Mouse (Mus musculus): ENCODE results near the gene Hoxa2. TPM values are rescaled to one million over a fixed set of nuclear protein-coding genes. Genes with fewer than 3 reads are reported as not detected.

The Hoxa2 gene
- total and polyA plus RNA-seq, 3 experiments, result not detected

GRCm38 (mm10) chr6:52186500-52186899 lies 21.9 kb upstream of the Hoxa2 start:
- Histone ChIP-seq H3K9me3 (replicated peaks; ENCODE audit: insufficient read depth, low read length) (no peaks in the 10 kb centered on the region), H3K27ac (ENCODE audit: control insufficient read depth, low read depth, low read length) (no peak overlapping the region), H3K79me2 (ENCODE audit: control insufficient read depth, insufficient read depth, low read length, poor library complexity) (no peaks in the 10 kb centered on the region), H3K36me3 (ENCODE audit: control insufficient read depth in 1 of 2, insufficient read depth in 2 of 2, low read length in 2 of 2) (no peaks in the 10 kb centered on the region), H3K27me3 (ENCODE audit: control insufficient read depth in 1 of 2, insufficient read depth in 2 of 2, low read length in 2 of 2) (no peaks in the 10 kb centered on the region), H3K4me1 (ENCODE audit: control insufficient read depth in 1 of 2, insufficient read depth in 2 of 2, low read length in 2 of 2) (no peaks in the 10 kb centered on the region), H3K9ac (ENCODE audit: control insufficient read depth, low read depth, low read length, poor library complexity, severe bottlenecking) (no peak overlapping the region), H3K4me3 (ENCODE audit: control insufficient read depth in 1 of 2, insufficient read depth in 1 of 2, low read depth in 2 of 2, low read length in 2 of 2) (no peak overlapping the region)
- no peak for DNase-seq (ENCODE audit: low read depth, low spot score)
- TF ChIP-seq CTCF (IDR thresholded peaks at IDR 0.05 in 2 of 3, conservative IDR thresholded peaks at IDR 0.05 in 1 of 3; ENCODE audit: control insufficient read depth in 1 of 3, insufficient read depth in 1 of 3, low read depth in 2 of 3, low read length in 3 of 3, poor library complexity in 1 of 3, severe bottlenecking in 1 of 3) (no peak), USF2 (IDR thresholded peaks at IDR 0.05; ENCODE audit: borderline replicate concordance in 1 of 2, insufficient read depth in 1 of 2, low read depth in 1 of 2, low read length in 2 of 2) (no peak), TAL1 (IDR thresholded peaks at IDR 0.05; ENCODE audit: low read length) (no peak), E2F4 (IDR thresholded peaks at IDR 0.05; ENCODE audit: borderline replicate concordance, low read depth, low read length) (no peak), MYC (IDR thresholded peaks at IDR 0.05; ENCODE audit: low read depth, low read length) (no peak), ETS1 (IDR thresholded peaks at IDR 0.05; ENCODE audit: low read depth, low read length) (no peak), RAD21 (IDR thresholded peaks at IDR 0.05; ENCODE audit: low read depth, low read length) (no peak)

GRCm38 (mm10) chr6:52185834-52186233 lies 21.2 kb upstream of the Hoxa2 start:
- H3K9ac ChIP-seq (ENCODE audit: control insufficient read depth, low read depth, low read length, poor library complexity, severe bottlenecking), result no peak overlapping the region
- H3K4me1 ChIP-seq (ENCODE audit: control insufficient read depth in 1 of 2, insufficient read depth in 2 of 2, low read length in 2 of 2), result no peaks in the 10 kb centered on the region
- H3K27ac ChIP-seq (ENCODE audit: control insufficient read depth, low read depth, low read length), result no peak overlapping the region
- H3K9me3 ChIP-seq (replicated peaks; ENCODE audit: insufficient read depth, low read length), result no peaks in the 10 kb centered on the region
- DNase-seq (ENCODE audit: low read depth, low spot score), result no peak
- H3K79me2 ChIP-seq (ENCODE audit: control insufficient read depth, insufficient read depth, low read length, poor library complexity), result no peaks in the 10 kb centered on the region
- H3K36me3 ChIP-seq (ENCODE audit: control insufficient read depth in 1 of 2, insufficient read depth in 2 of 2, low read length in 2 of 2), result no peaks in the 10 kb centered on the region
- TF ChIP-seq POLR2AphosphoS2 (IDR thresholded peaks at IDR 0.05; ENCODE audit: low read length) (no peak), MXI1 (IDR thresholded peaks at IDR 0.05; ENCODE audit: low read depth, low read length) (no peak), MYC (IDR thresholded peaks at IDR 0.05; ENCODE audit: low read depth, low read length) (no peak), TAL1 (IDR thresholded peaks at IDR 0.05; ENCODE audit: low read length) (no peak), EP300 (IDR thresholded peaks at IDR 0.05; ENCODE audit: low read depth in 1 of 2, low read length in 2 of 2) (no peak), RCOR1 (IDR thresholded peaks at IDR 0.05; ENCODE audit: low read depth, low read length) (no peak), POLR2AphosphoS5 (IDR thresholded peaks at IDR 0.05; ENCODE audit: borderline replicate concordance, low read depth, low read length) (no peak), CHD1 (IDR thresholded peaks at IDR 0.05; ENCODE audit: low read depth, low read length) (no peak), RAD21 (IDR thresholded peaks at IDR 0.05; ENCODE audit: low read depth, low read length) (no peak), USF2 (IDR thresholded peaks at IDR 0.05; ENCODE audit: borderline replicate concordance in 1 of 2, insufficient read depth in 1 of 2, low read depth in 1 of 2, low read length in 2 of 2) (no peak), E2F4 (IDR thresholded peaks at IDR 0.05; ENCODE audit: borderline replicate concordance, low read depth, low read length) (no peak), MAFK (IDR thresholded peaks at IDR 0.05; ENCODE audit: borderline replicate concordance, low read depth, low read length) (no peak), NELFE (IDR thresholded peaks at IDR 0.05; ENCODE audit: low read depth, low read length) (no peak), UBTF (IDR thresholded peaks at IDR 0.05; ENCODE audit: borderline replicate concordance, insufficient read depth, low read depth, low read length) (no peak), SMC3 (IDR thresholded peaks at IDR 0.05; ENCODE audit: low read depth, low read length) (no peak), CHD2 (IDR thresholded peaks at IDR 0.05; ENCODE audit: low read length) (no peak), ZNF384 (IDR thresholded peaks at IDR 0.05; ENCODE audit: low read depth, low read length) (no peak), ZC3H11A (IDR thresholded peaks at IDR 0.05; ENCODE audit: low read depth, low read length) (no peak)
- H3K4me3 ChIP-seq (ENCODE audit: control insufficient read depth in 1 of 2, insufficient read depth in 1 of 2, low read depth in 2 of 2, low read length in 2 of 2), result no peak overlapping the region
- no peaks in the 10 kb centered on the region for H3K27me3 ChIP-seq (ENCODE audit: control insufficient read depth in 1 of 2, insufficient read depth in 2 of 2, low read length in 2 of 2)

Data from MEL (cell line).